Mouse (Mus musculus) heart, embryonic 16.5 days (tissue): ENCODE measurements around the gene Tent5c. TPM values are rescaled to one million over a fixed set of nuclear protein-coding genes. Genes with fewer than 3 reads are reported as not detected.
"Not testable (repeated sequence)": the region's sequence is repeated elsewhere in the genome, so short reads cannot be mapped to it uniquely, and the experiment has no call there.

Experiments
- ATAC-seq: fragments of 200-750 bp; cut with Nextera tagmentation; replicated peaks from 2 replicates; pipeline ENCODE4 v1.8.0; 2017; ENCODE audit warnings: moderate number of reproducible peaks; ENCODE audit not compliant: insufficient read depth, low FRiP score; ENCODE audit errors: extremely low read depth
- H3K27ac ChIP-seq: fragments of 300-500 bp; sonication (generic); 2 replicates; pipeline ENCODE4 v1.5.1; 2014; ENCODE audit warnings: mild to moderate bottlenecking, low read length, control low read depth, moderate library complexity
- H3K27me3 ChIP-seq: fragments of 300-500 bp; sonication (generic); 2 replicates; pipeline ENCODE4 v1.6.1; 2014; ENCODE audit warnings: low read length, mixed read lengths; ENCODE audit not compliant: control insufficient read depth, insufficient read depth
- H3K36me3 ChIP-seq: fragments of 300-500 bp; sonication (generic); 2 replicates; pipeline ENCODE4 v1.6.1; 2014; ENCODE audit not compliant: control insufficient read depth, insufficient read depth
- H3K4me1 ChIP-seq: fragments of 300-500 bp; sonication (generic); 2 replicates; pipeline ENCODE4 v1.6.1; 2014; ENCODE audit warnings: low read length, mixed read lengths; ENCODE audit not compliant: control insufficient read depth, insufficient read depth
- H3K4me2 ChIP-seq: fragments of 300-500 bp; sonication (generic); 2 replicates; pipeline ENCODE4 v1.6.1; 2014; ENCODE audit warnings: low read depth, mild to moderate bottlenecking, control low read depth, low read length
- H3K4me3 ChIP-seq: fragments of 300-500 bp; sonication (generic); 2 replicates; pipeline ENCODE4 v1.5.1; 2014; ENCODE audit warnings: mild to moderate bottlenecking, control low read depth, low read length
- H3K9ac ChIP-seq: fragments of 300-500 bp; sonication (generic); 2 replicates; pipeline ENCODE4 v1.6.1; 2014; ENCODE audit warnings: low read length, control low read depth
- H3K9me3 ChIP-seq: fragments of 300-500 bp; sonication (generic); replicated peaks from 2 replicates; pipeline ENCODE4 v1.6.1; 2016; ENCODE audit warnings: low read length; ENCODE audit not compliant: control insufficient read depth
- WGBS: fragments of 180-500 bp; shearing (Covaris S2); extraction: QIAGEN DNeasy Blood & Tissue Kit; methylation state at CpG from one replicate; pipeline ENCODE4 v1.1.7; 2014; 5-methylcytosine and 5-hydroxymethylcytosine counted together
- polyA plus RNA-seq: library from polyadenylated mRNA; unstranded; fragments of >200 nt; fragmentation: Nextera tagmentation; extraction: Ambion mirVana; gene quantifications from 2 replicates; pipeline ENCODE4 v1.2.1, GENCODE M21; 2015

Tent5c gene
- polyA plus RNA-seq, 1 experiment from 2014 or later, result 22.6 TPM

DNA sequence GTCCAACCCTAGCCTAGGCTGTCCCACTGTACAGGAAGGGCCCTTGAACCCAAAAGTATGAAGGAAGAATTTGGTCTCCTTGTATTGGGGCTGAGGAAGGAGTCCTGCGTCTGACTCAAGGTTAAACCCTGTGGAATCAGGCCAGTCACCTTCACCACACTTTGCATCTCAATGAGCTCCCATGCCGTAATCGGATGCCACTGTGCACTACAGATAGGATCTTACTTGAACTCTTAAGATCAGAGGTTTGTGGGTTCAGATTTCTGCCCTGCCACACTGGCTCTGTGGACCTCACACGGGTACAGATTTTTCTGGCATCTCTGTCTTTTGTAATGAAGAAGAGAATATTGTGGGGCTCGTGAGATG is 68.5 kb downstream of the Tent5c start:
- H3K9ac ChIP-seq, result no peak overlapping the region
- H3K4me2 ChIP-seq, result no peak overlapping the region
- peaks cover 11% of the 10 kb centered on the region for H3K4me1 ChIP-seq
- H3K4me3 ChIP-seq, result no peak overlapping the region
- H3K27me3 ChIP-seq, result no peaks in the 10 kb centered on the region
- no peak for ATAC-seq
- no peaks in the 10 kb centered on the region for H3K9me3 ChIP-seq
- 59% methylated on average over 5 of the region's 5 CpGs for WGBS
- H3K27ac ChIP-seq, result no peak overlapping the region
- no peaks in the 10 kb centered on the region for H3K36me3 ChIP-seq

DNA sequence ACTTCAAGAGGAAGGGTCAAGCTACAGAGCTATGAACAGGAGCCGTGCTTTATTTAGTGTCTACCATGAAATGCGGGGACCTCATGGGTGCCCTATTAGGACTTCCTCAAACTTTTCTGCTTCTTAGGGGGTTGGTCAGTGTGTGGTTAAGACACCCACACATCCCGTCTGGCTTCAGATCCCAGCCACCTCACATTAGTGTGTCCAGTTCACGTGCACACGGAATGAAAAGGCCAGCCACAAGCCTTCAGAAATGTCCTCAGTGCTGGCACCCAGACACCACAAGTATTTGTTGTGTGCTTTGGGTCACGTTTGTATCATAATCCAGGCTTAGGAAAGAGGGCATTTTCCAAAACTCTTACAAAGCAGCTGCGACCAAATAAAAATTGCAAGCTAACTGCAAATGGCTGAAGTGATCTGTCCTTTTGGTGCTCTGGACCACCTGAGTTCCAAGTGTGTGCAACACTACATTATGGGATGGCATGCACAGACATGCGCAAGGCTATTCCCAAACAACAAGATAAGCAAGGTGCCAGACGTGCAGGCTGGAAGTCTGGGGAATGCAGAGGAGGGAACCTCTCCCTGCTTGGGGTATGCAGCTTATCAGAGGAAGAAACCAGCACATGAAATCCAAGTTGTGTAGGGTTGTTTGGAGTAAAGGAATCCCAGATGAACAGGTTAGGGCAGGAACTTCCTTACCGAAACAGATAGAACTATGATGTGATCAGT is 69.0 kb downstream of the Tent5c start:
- no peak for ATAC-seq
- 61% methylated on average over 10 of the region's 10 CpGs for whole genome bisulfite sequencing
- no peaks in the 10 kb centered on the region for H3K36me3 ChIP-seq
- H3K4me3 ChIP-seq, result no peak overlapping the region
- peaks cover 11% of the 10 kb centered on the region for H3K4me1 ChIP-seq
- no peak overlapping the region for H3K27ac ChIP-seq
- H3K4me2 ChIP-seq, result no peak overlapping the region
- H3K9ac ChIP-seq, result no peak overlapping the region
- no peaks in the 10 kb centered on the region for H3K9me3 ChIP-seq
- H3K27me3 ChIP-seq, result no peaks in the 10 kb centered on the region

DNA sequence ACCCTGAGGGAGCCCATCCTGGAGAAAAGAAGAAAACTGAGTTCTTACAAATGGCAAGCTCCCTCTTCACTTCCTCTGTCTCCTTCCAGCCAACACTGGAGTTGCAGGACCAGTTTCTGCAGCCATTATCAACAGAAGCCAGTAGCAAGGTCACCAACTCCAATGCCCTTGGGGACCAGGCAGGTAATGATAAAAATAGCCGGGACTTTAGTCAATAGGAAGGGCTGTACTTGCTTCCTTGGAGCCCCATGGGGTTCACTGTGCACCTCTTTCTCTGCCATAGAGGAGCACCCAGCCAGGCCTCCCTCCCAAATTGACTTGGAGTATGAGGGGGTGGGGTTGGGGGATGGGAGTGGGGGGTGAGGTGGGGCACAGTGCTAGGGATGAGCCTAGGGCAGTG is 70.7 kb downstream of the Tent5c start:
- no peak overlapping the region for H3K27ac ChIP-seq
- H3K4me3 ChIP-seq, result no peak overlapping the region
- WGBS, result 27% methylated on average over 1 of the region's 1 CpGs
- no peak overlapping the region for H3K9ac ChIP-seq
- ATAC-seq, result no peak
- peaks cover 11% of the 10 kb centered on the region for H3K4me1 ChIP-seq
- H3K36me3 ChIP-seq, result no peaks in the 10 kb centered on the region
- H3K27me3 ChIP-seq, result no peaks in the 10 kb centered on the region
- H3K4me2 ChIP-seq, result no peak overlapping the region
- no peaks in the 10 kb centered on the region for H3K9me3 ChIP-seq

DNA sequence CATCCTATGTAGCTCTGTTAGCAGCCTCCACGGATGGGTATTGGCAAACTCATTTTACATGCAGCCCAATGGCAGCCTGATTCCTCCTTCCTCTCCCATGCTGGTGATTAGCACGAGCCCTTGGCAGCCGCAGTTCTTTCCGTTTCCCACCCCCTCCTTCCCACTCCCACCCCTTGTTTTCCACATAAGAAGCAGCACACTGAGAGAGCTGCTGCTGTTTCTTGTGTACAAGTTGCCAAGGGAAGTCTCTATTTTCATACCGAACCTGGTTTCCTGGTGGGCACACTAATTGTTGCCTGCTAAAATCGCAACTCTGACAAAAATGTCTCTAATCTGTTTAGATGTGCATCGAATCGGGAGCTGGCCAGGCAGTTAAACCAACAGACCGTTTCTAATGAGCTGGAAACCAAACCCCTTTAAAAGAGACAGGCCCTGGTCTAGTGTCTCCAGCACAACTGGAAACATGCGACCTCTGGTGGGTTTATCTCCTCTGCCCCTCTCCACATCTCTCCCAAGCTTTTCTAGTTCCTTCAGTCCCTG is 71.3 kb downstream of the Tent5c start:
- Histone ChIP-seq H3K4me2 (no peak overlapping the region), H3K27me3 (no peaks in the 10 kb centered on the region), H3K9ac (no peak overlapping the region), H3K9me3 (no peaks in the 10 kb centered on the region), H3K4me3 (no peak overlapping the region), H3K36me3 (no peaks in the 10 kb centered on the region), H3K4me1 (peaks cover 11% of the 10 kb centered on the region), H3K27ac (no peak overlapping the region)
- no peak for ATAC-seq
- WGBS, result 33% methylated on average over 10 of the region's 10 CpGs

- H3K9me3 ChIP-seq, result no peaks in the 10 kb centered on the region
- no peak overlapping the region for H3K4me2 ChIP-seq
- H3K4me1 ChIP-seq, result peaks cover 11% of the 10 kb centered on the region
- ATAC-seq, result no peak
- H3K9ac ChIP-seq, result no peak overlapping the region
- no peaks in the 10 kb centered on the region for H3K36me3 ChIP-seq
- 46% methylated on average over 5 of the region's 5 CpGs for WGBS
- H3K27me3 ChIP-seq, result no peaks in the 10 kb centered on the region
- H3K27ac ChIP-seq, result no peak overlapping the region
- no peak overlapping the region for H3K4me3 ChIP-seq
Observed at GRCm38 (mm10) chr3:100415671-100416070, 73.5 kb downstream of the Tent5c start.

DNA sequence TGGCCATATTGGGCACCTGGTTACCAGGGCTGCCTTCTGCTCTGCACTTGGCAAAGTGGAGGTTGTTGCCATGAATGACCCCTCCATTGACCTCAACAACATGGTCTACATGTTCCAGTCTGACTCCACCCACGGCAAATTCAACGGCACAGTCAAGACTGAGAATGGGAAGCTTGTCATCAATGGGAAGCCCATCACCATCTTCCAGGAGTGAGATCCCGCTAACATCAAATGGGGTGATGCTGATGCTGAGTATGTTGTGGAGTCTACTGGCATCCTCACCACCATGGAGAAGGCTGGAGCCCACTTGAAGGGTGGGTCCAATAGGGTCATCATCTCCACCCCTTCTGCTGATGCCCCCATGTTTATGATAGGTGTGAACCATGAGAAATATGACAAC is 75.5 kb downstream of the Tent5c start:
- not testable (repeated sequence) for H3K4me2 ChIP-seq, H3K9me3 ChIP-seq, H3K4me1 ChIP-seq, H3K9ac ChIP-seq, H3K27me3 ChIP-seq, H3K27ac ChIP-seq, ATAC-seq, H3K4me3 ChIP-seq, H3K36me3 ChIP-seq
- WGBS, result 97% methylated on average over 3 of the region's 3 CpGs

- Histone ChIP-seq H3K4me1 (no peaks in the 10 kb centered on the region), H3K4me2 (no peak overlapping the region), H3K36me3 (no peaks in the 10 kb centered on the region), H3K9ac (no peak overlapping the region), H3K27ac (no peak overlapping the region), H3K4me3 (no peak overlapping the region), H3K27me3 (no peaks in the 10 kb centered on the region), H3K9me3 (no peaks in the 10 kb centered on the region)
- 85% methylated on average over 7 of the region's 7 CpGs for WGBS
- ATAC-seq, result no peak
Observed at GRCm38 (mm10) chr3:100411945-100412344, 77.2 kb downstream of the Tent5c start.

DNA sequence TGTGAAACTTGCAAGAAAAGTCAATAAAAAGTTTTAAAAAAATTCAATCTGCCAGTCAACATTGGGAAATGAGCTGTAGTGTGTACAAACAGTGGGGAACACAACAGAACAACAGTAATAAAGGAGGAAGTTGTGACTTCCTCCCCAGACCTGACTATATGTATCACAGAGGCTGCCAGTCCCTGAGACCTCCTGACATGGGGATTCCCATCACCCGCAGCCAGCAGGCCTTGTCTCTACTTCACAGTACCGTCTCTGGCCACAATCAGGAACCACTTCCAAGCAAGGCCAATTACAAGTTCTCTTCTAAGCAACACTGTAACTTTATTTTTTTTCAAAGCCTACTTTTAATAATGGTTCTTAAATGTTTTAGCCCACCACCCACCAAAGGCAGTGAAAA is 79.8 kb downstream of the Tent5c start:
- Histone ChIP-seq H3K4me2 (no peak overlapping the region), H3K27me3 (no peaks in the 10 kb centered on the region), H3K36me3 (no peaks in the 10 kb centered on the region), H3K9me3 (no peaks in the 10 kb centered on the region), H3K4me3 (no peak overlapping the region), H3K27ac (no peak overlapping the region), H3K4me1 (no peaks in the 10 kb centered on the region), H3K9ac (no peak overlapping the region)
- WGBS, result 66% methylated on average over 2 of the region's 2 CpGs
- ATAC-seq, result no peak

- no peaks in the 10 kb centered on the region for H3K27me3 ChIP-seq
- no peak for ATAC-seq
Observed at GRCm38 (mm10) chr3:100408351-100409043, 80.6 kb downstream of the Tent5c start.

More at GRCm38 (mm10) chr3:100408351-100409043, 80.6 kb downstream of the Tent5c start:
- H3K9me3 ChIP-seq, result no peaks in the 10 kb centered on the region
- WGBS, result 63% methylated on average over 2 of the region's 2 CpGs
- H3K4me1 ChIP-seq, result no peaks in the 10 kb centered on the region
- H3K27ac ChIP-seq, result no peak overlapping the region
- no peak overlapping the region for H3K4me3 ChIP-seq
- H3K4me2 ChIP-seq, result no peak overlapping the region
- no peaks in the 10 kb centered on the region for H3K36me3 ChIP-seq
- H3K9ac ChIP-seq, result no peak overlapping the region
